Mouse (Mus musculus): ENCODE results near the gene Ercc2.

DNA sequence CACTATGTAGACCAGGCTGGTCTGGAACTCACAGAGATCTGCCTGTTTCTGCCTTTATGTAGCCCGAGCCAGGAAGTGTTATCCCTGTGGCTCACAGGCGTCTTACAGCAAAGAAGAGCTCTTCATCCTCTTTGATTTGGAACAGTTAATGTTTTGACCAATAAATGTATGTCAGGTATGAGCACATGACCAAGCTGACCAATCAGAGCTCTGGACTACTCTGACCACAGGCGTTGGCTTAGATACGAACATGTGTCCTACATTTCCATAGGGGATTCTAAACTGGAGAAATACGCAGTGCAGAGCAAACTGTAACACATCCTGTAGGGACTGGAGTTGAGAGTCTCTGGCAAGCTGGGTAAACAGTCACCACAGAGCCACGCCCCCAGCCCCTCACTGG is 45.1 kb downstream of the Ercc2 start:
- TF ChIP-seq POLR2A (IDR thresholded peaks at IDR 0.05; ENCODE audit: control insufficient read depth, extremely low read depth, insufficient read depth, low read length, poor library complexity) (no peak), CTCF (IDR thresholded peaks at IDR 0.05; ENCODE audit: borderline replicate concordance, control insufficient read depth, extremely low read depth, insufficient read depth, low read length, poor library complexity) (no peak)
